Mouse (Mus musculus): Measurements from ENCODE around the gene Gm20388.

DNA sequence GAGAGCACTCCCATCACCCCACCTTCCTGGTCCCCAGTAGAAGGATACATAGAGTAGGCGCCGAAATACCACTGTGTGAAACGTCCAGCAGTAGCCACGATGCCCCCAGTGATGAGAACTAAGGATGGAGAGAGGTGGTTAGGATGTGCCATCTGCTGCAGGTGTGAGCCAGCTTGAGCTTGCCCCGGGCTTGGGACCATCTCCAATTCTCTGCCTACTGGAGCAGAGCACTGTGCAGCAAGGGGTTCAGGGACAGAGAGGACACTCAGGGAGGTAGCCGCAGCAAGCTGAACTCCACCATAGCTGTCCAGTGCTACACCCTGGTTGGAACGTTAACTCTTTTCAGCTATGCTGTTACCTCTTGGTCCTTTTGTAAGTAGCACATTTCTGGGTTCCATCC, 2517.0 kb downstream of the Gm20388 start:
- TF ChIP-seq CTCF (IDR thresholded peaks at IDR 0.05; ENCODE audit: borderline replicate concordance, extremely low read depth, insufficient read depth, insufficient read length) = no peak
- TF ChIP-seq POLR2A (IDR thresholded peaks at IDR 0.05; ENCODE audit: borderline replicate concordance, extremely low read depth, insufficient read depth, insufficient read length, poor library complexity, severe bottlenecking) = no peak

Measured in brain, embryonic 14.5 days (tissue).